Mouse (Mus musculus): ENCODE measurements around the gene Stum. TPM values are rescaled to one million over a fixed set of nuclear protein-coding genes. Genes with fewer than 3 reads are reported as not detected.
"Not testable (repeated sequence)": the region's sequence is repeated elsewhere in the genome, so short reads cannot be mapped to it uniquely, and the experiment has no call there.

Stum gene
- 1.5 and 1.8 TPM in 2 replicates for polyA plus RNA-seq (2016; fragmentation: Nextera tagmentation; extraction: Ambion mirVana)

DNA sequence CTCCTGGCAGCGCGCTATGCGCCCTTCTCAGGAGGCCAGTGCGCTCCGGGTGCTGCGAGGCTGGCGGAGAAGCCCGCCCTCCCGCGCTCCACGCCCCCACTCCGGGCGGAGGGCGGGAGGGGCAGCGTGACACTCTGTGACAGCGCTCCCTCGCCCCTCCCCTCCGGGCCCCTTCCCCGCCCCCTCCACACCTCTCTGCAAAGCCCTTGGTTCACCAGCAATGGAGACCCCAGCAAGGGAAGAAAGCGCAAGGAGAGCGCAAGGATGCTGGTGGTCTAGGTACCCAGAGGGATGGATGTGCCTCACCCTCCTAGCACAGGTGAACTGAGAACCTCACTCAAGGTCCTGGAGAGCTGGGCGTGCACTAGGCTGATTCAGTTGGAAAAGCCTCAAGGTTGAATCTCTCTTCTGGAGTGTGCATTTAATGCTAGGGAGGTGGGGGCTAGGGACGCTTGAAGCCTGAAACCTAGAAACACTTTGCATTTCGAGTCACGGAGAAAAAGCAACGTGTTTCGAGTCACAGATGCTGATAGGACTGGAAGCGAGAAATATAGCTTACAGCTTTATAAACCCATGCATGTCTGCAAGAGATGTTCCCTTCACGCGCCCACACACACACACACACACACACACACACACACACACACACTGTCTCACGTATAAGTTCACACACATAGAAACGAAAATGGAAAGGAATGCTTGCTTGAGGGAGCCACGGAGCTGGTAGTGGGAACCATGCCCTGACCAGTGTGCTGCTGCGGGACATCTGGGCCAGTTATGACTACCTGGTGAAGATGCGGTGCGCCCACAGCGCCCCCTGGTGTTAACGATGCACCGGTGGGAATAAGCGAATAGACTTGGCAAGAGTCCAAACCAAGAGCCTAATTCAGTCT lies at the start of gene Stum:
Stum (minus strand) TSS at position 106 of the 893 bp plus-strand sequence.
- peak; percentile 43; the same call in 1 of the 2 replicates for ATAC-seq (ENCODE audit: insufficient number of reproducible peaks, insufficient read depth, low FRiP score, low TSS enrichment)
- 3% methylated on average over 40 of the region's 40 CpGs for WGBS

DNA sequence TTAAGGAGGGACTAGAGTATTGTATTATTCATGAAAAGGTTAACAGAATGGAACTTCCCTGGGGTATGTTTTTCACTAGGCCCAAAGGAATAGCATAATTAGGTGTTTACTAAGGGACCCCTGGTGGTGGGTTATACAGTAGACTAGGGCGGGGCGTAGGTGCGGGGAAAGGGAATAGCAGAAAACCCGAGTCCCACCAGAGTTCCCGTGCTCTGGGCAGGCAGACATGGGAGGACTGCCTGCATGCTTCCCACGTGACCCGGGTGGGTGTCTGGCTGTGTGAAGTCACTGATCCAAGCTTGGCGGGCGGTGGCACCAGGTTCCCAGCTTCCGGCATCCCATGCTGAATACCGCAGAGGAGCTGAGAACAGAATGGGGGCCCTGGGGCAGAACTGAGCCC lies 49.4 kb upstream of the Stum start:
- no peak overlapping the region for H3K9ac ChIP-seq
- no peaks in the 10 kb centered on the region for H3K36me3 ChIP-seq
- no peak overlapping the region for H3K4me3 ChIP-seq
- no peak overlapping the region for H3K27ac ChIP-seq
- H3K9me3 ChIP-seq, result peaks cover 9% of the 10 kb centered on the region; the same call in 1 of the 2 replicates
- H3K4me1 ChIP-seq, result no peaks in the 10 kb centered on the region
- no peak for ATAC-seq (ENCODE audit: insufficient number of reproducible peaks, insufficient read depth, low FRiP score, low TSS enrichment)
- no peak overlapping the region for H3K4me2 ChIP-seq (replicated peaks)
- no peaks in the 10 kb centered on the region for H3K27me3 ChIP-seq
- 92% methylated on average over 11 of the region's 11 CpGs for WGBS

More for the DNA sequence above, at the start of gene Stum:
- Histone ChIP-seq H3K27ac (no peak within 1 kb of the TSS), H3K27me3 (peaks cover 50% of the 10 kb centered on the region), H3K4me3 (peak within 1 kb of the TSS; percentile 46), H3K9me3 (no peaks in the 10 kb centered on the region), H3K36me3 (no peaks in the 10 kb centered on the region), H3K9ac (peak within 1 kb of the TSS; percentile 31; the same call in 1 of the 2 replicates), H3K4me1 (peaks cover 23% of the 10 kb centered on the region), H3K4me2 (replicated peaks) (peak within 1 kb of the TSS; percentile 91)

DNA sequence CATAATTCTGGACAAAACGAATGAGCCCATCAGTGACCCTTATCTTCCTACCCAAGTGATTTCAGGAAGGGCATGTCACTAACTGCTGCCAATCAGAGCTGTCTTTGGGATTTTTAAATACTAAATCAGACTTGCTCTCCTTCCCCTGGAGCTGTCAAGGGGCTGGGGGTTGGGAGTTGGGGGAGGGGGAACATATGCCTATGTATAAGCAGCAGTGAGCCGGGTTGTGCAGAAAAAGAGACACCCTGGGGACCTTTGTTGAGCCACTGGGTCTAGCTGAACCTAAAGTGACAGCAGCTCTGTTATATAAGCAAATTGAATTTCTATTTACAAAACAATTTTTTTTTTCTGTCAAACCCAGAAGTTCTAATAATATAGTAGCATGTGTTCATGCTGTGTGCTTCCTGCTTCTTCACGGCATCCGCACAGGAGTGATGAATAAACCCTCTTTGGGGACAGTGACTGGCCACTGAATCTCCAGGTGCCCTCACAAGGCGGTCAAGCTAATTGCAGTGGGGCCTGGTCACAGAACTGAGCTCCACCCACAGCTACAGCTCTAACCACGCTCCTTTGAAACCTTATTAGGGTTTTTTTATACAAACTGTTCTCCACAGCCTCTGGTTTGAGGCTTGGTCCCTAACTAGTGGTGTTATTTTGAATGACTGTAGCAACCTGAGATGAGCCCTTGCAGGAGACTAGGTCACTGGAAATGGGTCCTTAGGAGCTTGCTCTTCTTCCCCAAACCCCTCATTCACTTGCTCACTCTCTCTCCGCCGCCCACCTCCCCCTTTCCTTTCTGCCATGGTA lies 47.4 kb upstream of the Stum start:
- Histone ChIP-seq H3K36me3 (no peaks in the 10 kb centered on the region), H3K27me3 (no peaks in the 10 kb centered on the region), H3K27ac (no peak overlapping the region), H3K4me2 (replicated peaks) (no peak overlapping the region), H3K4me3 (no peak overlapping the region), H3K9ac (no peak overlapping the region), H3K9me3 (peaks cover 9% of the 10 kb centered on the region; the same call in 1 of the 2 replicates), H3K4me1 (no peaks in the 10 kb centered on the region)
- ATAC-seq (ENCODE audit: insufficient number of reproducible peaks, insufficient read depth, low FRiP score, low TSS enrichment), result no peak
- 57% methylated on average over 8 of the region's 8 CpGs for WGBS

DNA sequence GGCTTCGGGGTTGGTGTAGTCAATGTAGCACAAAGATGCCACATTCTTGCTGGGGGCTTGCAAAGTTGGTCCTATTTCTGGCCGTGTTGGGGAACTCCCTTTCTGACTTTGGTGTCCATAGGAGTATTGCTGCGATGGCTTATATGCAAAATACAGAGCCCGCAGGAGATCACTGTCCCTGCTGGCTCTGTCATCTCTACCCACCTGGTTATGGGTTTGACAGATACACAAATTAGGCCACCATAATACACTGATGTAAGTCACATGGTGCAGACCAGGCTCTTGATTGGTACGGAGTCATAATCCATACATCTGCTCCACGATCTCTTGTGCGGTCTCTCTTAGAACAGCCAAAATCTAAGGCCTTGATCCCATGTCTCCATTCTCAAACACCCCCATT lies 46.5 kb upstream of the Stum start:
- Histone ChIP-seq H3K36me3 (no peaks in the 10 kb centered on the region), H3K9me3 (peaks cover 9% of the 10 kb centered on the region; the same call in 1 of the 2 replicates), H3K4me2 (replicated peaks) (no peak overlapping the region), H3K9ac (no peak overlapping the region), H3K27me3 (no peaks in the 10 kb centered on the region), H3K27ac (no peak overlapping the region), H3K4me3 (no peak overlapping the region), H3K4me1 (no peaks in the 10 kb centered on the region)
- ATAC-seq (ENCODE audit: insufficient number of reproducible peaks, insufficient read depth, low FRiP score, low TSS enrichment), result no peak
- WGBS, result 90% methylated on average over 7 of the region's 7 CpGs

DNA sequence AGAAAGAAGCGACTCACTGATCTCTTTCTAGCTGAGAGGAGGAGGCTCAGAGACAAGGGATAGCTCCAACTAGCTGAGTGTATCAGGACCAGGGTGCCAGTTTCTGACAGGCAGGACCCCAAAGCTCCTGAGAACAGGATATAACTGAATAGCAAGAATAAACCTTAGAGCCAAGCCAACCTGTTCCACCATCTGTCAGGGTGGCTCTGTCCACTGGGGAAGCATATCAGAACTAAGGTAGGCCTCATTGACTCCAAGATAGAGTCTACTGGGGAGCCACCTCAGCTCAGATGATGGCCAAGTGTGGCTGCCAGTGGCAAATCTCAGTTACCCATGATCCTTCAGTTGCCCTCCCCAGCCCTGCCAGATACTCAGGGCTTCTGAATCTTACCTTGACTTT lies 42.0 kb upstream of the Stum start:
- no peak for ATAC-seq (ENCODE audit: insufficient number of reproducible peaks, insufficient read depth, low FRiP score, low TSS enrichment)
- 78% methylated on average over 1 of the region's 1 CpGs for WGBS
- H3K4me3 ChIP-seq, result no peak overlapping the region

DNA sequence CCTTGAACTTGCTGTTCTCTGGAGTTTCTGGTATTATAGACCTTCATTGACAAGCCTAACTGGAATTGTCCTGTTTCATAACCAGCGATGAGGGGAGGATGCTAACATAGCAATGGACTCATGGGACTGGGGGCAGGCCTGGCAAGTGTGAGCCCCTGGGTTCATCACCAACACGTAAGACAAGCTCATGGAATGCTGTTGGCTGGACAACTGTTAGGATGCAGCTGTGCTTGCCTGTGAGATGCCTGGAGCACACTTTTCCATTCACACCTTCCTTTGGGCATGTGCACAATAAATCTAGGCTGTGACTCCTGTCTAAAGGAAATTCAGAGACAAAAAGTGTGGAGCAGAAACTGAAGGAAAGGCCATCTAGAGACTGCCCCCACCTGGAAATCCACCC lies 40.0 kb upstream of the Stum start:
- 86% methylated on average over 2 of the region's 2 CpGs for WGBS

More for the DNA sequence above, 42.0 kb upstream of the Stum start:
- H3K27ac ChIP-seq, result no peak overlapping the region
- no peaks in the 10 kb centered on the region for H3K9me3 ChIP-seq
- no peaks in the 10 kb centered on the region for H3K4me1 ChIP-seq
- no peaks in the 10 kb centered on the region for H3K36me3 ChIP-seq
- H3K27me3 ChIP-seq, result no peaks in the 10 kb centered on the region
- H3K4me2 ChIP-seq (replicated peaks), result no peak overlapping the region
- no peak overlapping the region for H3K9ac ChIP-seq

DNA sequence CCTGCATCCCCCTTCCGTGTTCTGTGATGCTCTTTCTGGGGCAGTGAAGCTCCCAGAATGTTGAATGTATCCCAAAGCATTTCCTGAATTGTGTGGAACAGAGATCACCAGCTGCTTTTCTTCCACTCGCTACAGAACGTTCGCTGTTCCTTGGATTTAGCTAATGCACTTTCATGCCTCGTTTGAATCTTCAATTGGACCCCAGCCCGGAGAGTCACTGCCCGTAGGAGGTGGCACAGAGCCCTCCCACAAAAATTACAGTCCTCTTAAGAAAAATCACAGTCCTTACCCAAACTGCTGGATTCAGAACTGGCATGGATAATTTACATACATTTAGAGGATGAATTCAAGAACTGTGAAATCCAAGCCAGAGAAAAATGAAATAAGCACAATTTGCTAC lies 36.9 kb upstream of the Stum start:
- H3K4me2 ChIP-seq (replicated peaks), result no peak overlapping the region
- H3K27me3 ChIP-seq, result no peaks in the 10 kb centered on the region
- ATAC-seq (ENCODE audit: insufficient number of reproducible peaks, insufficient read depth, low FRiP score, low TSS enrichment), result no peak
- no peak overlapping the region for H3K4me3 ChIP-seq
- no peaks in the 10 kb centered on the region for H3K36me3 ChIP-seq
- 0 out of 2 replicates have a peak, but pooled peaks cover 4% of the 10 kb centered on the region for H3K4me1 ChIP-seq
- no peaks in the 10 kb centered on the region for H3K9me3 ChIP-seq
- H3K27ac ChIP-seq, result no peak overlapping the region
- WGBS, result 50% methylated on average over 7 of the region's 7 CpGs
- H3K9ac ChIP-seq, result no peak overlapping the region

More for the DNA sequence above, 40.0 kb upstream of the Stum start:
- Histone ChIP-seq H3K9me3 (no peaks in the 10 kb centered on the region), H3K9ac (no peak overlapping the region), H3K4me2 (replicated peaks) (no peak overlapping the region), H3K4me1 (no peaks in the 10 kb centered on the region), H3K27ac (no peak overlapping the region), H3K27me3 (no peaks in the 10 kb centered on the region), H3K36me3 (no peaks in the 10 kb centered on the region), H3K4me3 (no peak overlapping the region)
- no peak for ATAC-seq (ENCODE audit: insufficient number of reproducible peaks, insufficient read depth, low FRiP score, low TSS enrichment)

DNA sequence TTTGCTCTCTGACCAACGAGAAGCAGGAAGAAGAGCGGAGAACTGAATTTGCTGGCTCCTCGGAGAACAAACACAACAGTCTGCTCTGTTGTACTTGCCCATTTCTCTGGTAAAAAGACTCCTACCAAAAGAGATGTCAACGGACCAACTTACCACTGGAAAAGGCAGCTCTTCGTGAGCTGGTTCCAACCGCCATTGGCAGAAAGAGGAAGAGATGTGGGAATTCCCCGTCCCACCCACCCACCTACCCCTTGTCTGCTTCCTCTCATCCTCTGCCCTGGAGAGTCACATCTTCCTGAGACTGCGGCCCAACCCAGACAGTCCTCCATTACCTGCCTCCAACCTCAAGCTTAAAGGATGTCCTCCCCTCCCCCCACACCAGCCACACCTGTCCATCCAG lies 36.2 kb upstream of the Stum start:
- Histone ChIP-seq H3K27me3 (no peaks in the 10 kb centered on the region), H3K27ac (no peak overlapping the region), H3K9ac (no peak overlapping the region), H3K4me3 (no peak overlapping the region), H3K9me3 (no peaks in the 10 kb centered on the region), H3K4me1 (0 out of 2 replicates have a peak, but pooled peaks cover 4% of the 10 kb centered on the region), H3K36me3 (no peaks in the 10 kb centered on the region), H3K4me2 (replicated peaks) (no peak overlapping the region)
- no peak for ATAC-seq (ENCODE audit: insufficient number of reproducible peaks, insufficient read depth, low FRiP score, low TSS enrichment)
- WGBS, result 90% methylated on average over 8 of the region's 8 CpGs

DNA sequence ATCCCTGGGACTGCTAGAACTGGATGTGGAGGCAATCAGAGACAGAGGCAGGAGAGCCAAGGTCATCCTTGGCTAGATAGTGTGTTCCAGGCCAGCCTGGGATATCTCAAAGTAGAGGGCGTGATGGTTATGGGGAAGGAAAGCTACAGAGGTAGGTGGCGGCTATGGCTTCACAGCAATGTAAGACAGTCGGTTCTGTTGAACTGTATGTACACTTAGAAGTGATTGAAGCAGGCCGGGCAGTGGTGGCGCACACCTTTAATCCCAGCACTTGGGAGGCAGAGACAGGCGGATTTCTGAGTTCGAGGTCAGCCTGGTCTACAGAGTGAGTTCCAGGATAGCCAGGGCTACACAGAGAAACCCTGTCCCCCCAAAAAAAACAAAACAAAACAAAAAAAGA lies 35.6 kb upstream of the Stum start:
- H3K4me3 ChIP-seq; H3K27me3 ChIP-seq; H3K27ac ChIP-seq; ATAC-seq (ENCODE audit: insufficient number of reproducible peaks, insufficient read depth, low FRiP score, low TSS enrichment); H3K36me3 ChIP-seq; H3K9me3 ChIP-seq; H3K4me2 ChIP-seq (replicated peaks); H3K9ac ChIP-seq; H3K4me1 ChIP-seq: not testable (repeated sequence)
- 95% methylated on average over 7 of the region's 7 CpGs for WGBS

DNA sequence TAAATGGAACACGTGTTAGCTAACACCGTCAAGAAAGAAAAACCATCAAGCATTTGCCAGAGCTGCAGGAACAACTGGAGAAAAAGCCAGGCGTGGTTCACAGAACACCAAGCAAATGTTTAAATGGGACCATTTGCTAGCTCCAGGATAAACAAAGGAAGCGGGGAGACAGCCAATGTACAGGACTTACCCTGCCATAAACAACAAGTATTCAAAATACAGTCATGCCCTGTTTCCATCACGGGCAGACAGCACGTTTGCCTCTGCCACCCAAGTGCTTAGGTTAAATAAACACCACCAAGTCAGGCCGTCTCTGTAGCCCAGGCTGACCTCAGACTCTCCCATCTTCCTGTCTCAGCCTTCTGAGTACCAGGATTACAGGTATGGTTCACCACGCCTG lies 35.1 kb upstream of the Stum start:
- H3K27ac ChIP-seq, result no peak overlapping the region
- H3K4me3 ChIP-seq, result no peak overlapping the region
- H3K4me2 ChIP-seq (replicated peaks), result no peak overlapping the region
- no peaks in the 10 kb centered on the region for H3K9me3 ChIP-seq
- no peak overlapping the region for H3K9ac ChIP-seq
- no peak for ATAC-seq (ENCODE audit: insufficient number of reproducible peaks, insufficient read depth, low FRiP score, low TSS enrichment)
- H3K27me3 ChIP-seq, result no peaks in the 10 kb centered on the region
- WGBS, result 73% methylated on average over 8 of the region's 8 CpGs
- 0 out of 2 replicates have a peak, but pooled peaks cover 4% of the 10 kb centered on the region for H3K4me1 ChIP-seq
- no peaks in the 10 kb centered on the region for H3K36me3 ChIP-seq

DNA sequence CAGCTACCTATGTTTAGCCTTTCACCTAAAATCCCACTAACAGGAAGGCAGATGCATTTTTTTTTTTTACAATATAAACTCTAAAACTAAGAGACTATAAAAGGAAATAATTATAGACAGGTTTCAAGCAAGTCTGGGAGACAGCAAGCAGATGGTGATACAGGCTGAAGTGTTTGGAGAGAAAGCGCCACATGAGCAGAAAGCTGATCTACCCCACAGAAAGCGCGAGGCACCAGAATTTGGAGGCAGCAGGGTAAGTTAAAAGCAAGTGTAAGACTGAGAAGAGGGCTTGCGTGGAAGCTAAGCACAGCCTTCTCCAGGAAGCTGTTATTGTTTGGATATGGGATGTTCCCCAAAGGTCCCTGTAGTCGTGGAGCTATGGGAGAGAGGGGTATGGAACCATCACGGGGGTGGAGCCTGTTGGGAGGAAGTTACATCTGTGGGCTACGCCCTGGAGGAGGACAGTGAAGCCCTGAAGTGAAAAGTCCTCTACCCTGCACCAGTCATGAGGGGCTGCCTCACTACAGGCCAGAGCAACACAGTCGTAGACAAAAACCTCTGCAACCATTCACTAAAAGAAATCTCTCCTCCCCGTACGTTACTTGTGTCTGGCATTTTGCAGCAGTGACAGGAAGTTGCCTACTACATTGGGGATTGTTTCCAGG lies 34.2 kb upstream of the Stum start:
- no peak overlapping the region for H3K9ac ChIP-seq
- no peaks in the 10 kb centered on the region for H3K9me3 ChIP-seq
- 60% methylated on average over 10 of the region's 10 CpGs for WGBS
- H3K4me1 ChIP-seq, result 0 out of 2 replicates have a peak, but pooled peaks cover 4% of the 10 kb centered on the region
- no peaks in the 10 kb centered on the region for H3K27me3 ChIP-seq
- no peak overlapping the region for H3K27ac ChIP-seq
- no peak overlapping the region for H3K4me3 ChIP-seq
- no peak overlapping the region for H3K4me2 ChIP-seq (replicated peaks)
- ATAC-seq (ENCODE audit: insufficient number of reproducible peaks, insufficient read depth, low FRiP score, low TSS enrichment), result no peak
- H3K36me3 ChIP-seq, result no peaks in the 10 kb centered on the region
